Mouse (Mus musculus): Measurements from ENCODE around the gene Cblc. TPM values are rescaled to one million over a fixed set of nuclear protein-coding genes. Genes with fewer than 3 reads are reported as not detected.
A peak's percentile ranks its signal among the peaks of the same experiment; 100 is the strongest.

Gene Cblc
- polyA plus RNA-seq, 1 experiment from 2014 or later, result not detected

DNA sequence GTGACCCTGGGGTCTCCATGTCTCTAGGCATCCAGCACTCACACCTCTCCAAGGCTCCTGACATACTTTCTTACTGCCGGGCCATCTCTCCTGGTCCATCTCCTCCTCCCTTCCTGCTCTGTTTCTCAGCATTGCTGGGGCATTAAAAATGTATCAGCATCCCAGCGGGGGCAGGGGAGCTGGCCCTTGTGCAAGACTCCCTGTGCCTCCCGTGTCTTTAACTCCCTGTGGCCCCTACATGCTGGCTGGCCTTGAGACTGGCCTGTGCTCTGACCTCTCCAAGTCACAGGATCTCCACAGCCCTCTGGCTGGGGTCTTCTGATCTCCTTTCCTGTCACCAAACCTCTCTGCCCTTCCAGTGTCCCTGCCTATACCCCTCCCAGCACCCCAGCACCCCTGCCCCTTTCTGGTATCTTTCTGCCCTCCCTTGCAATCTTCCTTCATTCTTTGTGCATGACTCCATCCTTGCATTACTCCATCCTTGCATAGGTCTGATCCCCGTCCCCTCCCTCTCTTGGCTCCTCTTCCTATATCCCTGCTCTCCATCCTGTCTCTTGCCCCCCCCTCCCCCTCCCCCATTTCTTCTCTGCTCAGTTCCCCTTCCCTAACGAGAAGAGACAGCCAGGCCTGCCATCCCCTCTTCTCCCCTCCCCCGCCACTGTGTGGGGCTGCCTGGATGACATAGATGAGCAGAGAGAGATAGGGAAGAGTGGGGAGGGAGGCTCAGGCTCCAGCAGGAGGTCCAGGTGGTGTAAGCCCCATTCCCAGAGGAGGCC, 50.0 kb downstream of the Cblc start:
- H3K9ac ChIP-seq, result 0 out of 2 replicates have a peak overlapping the region, but pooled peaks have one; percentile 4
- H3K27me3 ChIP-seq, result no peaks in the 10 kb centered on the region
- H3K4me3 ChIP-seq, result peak overlapping the region; percentile 82
- peak overlapping the region; percentile 83 for H3K4me2 ChIP-seq
- no peaks in the 10 kb centered on the region for H3K9me3 ChIP-seq
- H3K4me1 ChIP-seq (replicated peaks), result peaks cover 44% of the 10 kb centered on the region
- no peak for ATAC-seq (ENCODE audit: low FRiP score, low read depth)
- H3K27ac ChIP-seq (replicated peaks), result 0 out of 2 replicates have a peak overlapping the region, but pooled peaks have one; percentile 17
- peaks cover 5% of the 10 kb centered on the region; the same call in 1 of the 2 replicates for H3K36me3 ChIP-seq
- WGBS, result 35% methylated on average over 6 of the region's 6 CpGs

DNA sequence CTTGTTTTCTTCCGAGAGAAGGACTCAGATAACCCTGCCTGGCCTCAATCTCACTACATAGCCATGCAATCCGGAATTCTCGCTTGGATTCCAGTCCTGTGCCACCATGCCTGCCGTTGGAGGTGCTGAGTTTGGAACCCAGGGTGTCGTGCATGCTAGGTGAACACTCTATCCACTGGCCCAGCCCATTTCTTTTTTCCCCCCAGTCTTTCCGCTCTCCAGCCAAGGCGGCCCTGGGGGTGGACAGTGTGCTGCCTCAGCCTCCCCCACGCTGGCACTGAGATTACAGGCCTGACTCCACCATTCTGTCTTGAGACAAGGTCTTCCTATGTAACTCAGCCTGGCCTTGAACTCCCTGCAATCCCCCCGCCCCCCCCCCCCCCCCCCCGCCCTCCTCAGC, 50.6 kb downstream of the Cblc start:
- peaks cover 46% of the 10 kb centered on the region for H3K4me1 ChIP-seq (replicated peaks)
- H3K36me3 ChIP-seq, result peaks cover 5% of the 10 kb centered on the region; the same call in 1 of the 2 replicates
- no peaks in the 10 kb centered on the region for H3K9me3 ChIP-seq
- no peak overlapping the region for H3K4me3 ChIP-seq
- no peak for ATAC-seq (ENCODE audit: low FRiP score, low read depth)
- no peak overlapping the region for H3K9ac ChIP-seq
- no peak overlapping the region for H3K27ac ChIP-seq (replicated peaks)
- 86% methylated on average over 8 of the region's 10 CpGs for whole genome bisulfite sequencing
- no peaks in the 10 kb centered on the region for H3K27me3 ChIP-seq
- H3K4me2 ChIP-seq, result no peak overlapping the region

DNA sequence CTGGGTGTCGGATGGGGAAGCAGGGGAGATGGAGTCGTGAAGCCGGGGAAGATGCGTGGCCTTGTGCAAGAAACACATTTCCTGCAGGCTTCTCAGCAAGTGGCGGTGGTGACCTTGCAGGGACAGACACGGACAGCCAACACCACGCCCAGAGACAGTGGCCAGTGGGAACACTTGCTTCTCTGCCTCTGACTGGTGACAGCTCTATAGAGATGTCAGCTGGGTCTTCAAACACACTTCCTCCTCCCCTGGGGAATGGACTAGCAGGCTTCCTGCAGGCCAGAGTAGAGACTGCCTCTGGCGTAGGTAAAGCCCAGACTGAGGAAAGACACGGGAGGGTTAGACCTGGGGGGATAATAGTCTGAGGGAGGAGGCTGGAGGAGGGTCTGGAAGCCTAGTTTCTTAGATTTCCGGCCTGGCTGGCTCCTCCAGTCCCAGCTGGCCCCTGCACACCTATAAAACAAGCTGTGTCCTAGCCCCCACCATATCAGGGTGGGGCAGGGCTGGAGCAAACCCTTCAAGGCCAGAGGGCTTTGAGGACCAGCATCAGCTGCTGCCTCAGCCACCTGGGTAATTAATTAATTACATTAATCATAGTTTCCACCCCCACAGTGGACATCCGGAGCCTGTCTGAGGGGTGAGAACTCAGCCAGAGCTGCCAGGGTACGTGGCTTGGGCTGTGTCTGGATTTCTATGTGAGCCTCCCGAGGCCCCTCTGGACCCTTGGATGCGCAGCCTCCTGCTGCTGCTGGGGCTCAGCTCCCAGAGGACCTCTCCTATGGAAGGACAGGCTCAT, 51.8 kb downstream of the Cblc start:
- Histone ChIP-seq H3K27ac (replicated peaks) (no peak overlapping the region), H3K36me3 (peaks cover 5% of the 10 kb centered on the region; the same call in 1 of the 2 replicates), H3K4me3 (no peak overlapping the region), H3K4me1 (replicated peaks) (peaks cover 39% of the 10 kb centered on the region), H3K9me3 (no peaks in the 10 kb centered on the region), H3K9ac (no peak overlapping the region), H3K4me2 (no peak overlapping the region), H3K27me3 (no peaks in the 10 kb centered on the region)
- ATAC-seq (ENCODE audit: low FRiP score, low read depth), result no peak
- 53% methylated on average over 14 of the region's 14 CpGs for WGBS

DNA sequence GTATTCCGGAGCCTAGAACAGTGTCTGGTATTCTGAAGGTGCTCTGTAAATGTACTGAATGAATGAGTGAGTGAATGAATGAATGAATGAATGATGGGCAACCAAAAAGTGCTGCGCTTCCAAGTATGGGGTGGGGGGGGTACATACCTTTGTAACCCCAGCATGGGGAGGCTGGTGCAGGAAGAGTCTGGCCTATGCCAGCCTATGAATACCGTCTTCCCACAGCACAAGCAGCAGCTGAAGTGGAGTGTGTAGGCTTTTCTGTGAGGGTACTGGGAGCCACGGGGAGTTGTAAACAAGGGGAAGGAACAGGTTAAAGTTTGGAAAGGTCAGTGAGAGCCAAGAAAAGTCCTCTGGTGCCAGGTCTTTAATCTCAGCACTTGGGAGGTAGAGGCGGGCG, 52.8 kb downstream of the Cblc start:
- Histone ChIP-seq H3K36me3 (peaks cover 5% of the 10 kb centered on the region; the same call in 1 of the 2 replicates), H3K4me1 (replicated peaks) (peaks cover 39% of the 10 kb centered on the region), H3K9ac (no peak overlapping the region), H3K9me3 (no peaks in the 10 kb centered on the region), H3K4me3 (no peak overlapping the region), H3K27ac (replicated peaks) (no peak overlapping the region), H3K4me2 (no peak overlapping the region), H3K27me3 (no peaks in the 10 kb centered on the region)
- 90% methylated on average over 6 of the region's 6 CpGs for WGBS
- ATAC-seq (ENCODE audit: low FRiP score, low read depth), result no peak

DNA sequence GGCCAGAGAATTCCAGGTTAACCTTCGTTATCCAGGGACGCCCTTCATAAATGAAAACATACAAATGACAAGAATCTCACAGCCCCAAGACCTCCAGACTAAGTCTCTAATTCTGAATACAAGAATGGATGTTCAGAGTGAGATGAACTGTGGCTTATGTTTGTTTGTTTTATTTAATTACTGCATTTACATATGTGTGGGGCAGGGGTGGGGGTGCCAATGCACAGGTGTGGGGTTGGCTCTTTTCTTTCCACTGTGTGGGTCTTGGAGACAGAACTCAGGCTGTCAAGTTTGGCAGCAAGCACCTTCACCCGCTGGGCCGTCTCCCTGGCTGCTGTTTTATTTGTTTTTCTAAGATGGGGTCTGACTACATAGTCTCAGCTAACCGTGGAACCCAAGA, 54.1 kb downstream of the Cblc start:
- Histone ChIP-seq H3K4me3 (no peak overlapping the region), H3K36me3 (peaks cover 11% of the 10 kb centered on the region), H3K9me3 (no peaks in the 10 kb centered on the region), H3K27ac (replicated peaks) (no peak overlapping the region), H3K4me1 (replicated peaks) (peaks cover 26% of the 10 kb centered on the region), H3K9ac (no peak overlapping the region), H3K4me2 (no peak overlapping the region), H3K27me3 (no peaks in the 10 kb centered on the region)
- WGBS, result 52% methylated on average over 5 of the region's 5 CpGs
- no peak for ATAC-seq (ENCODE audit: low FRiP score, low read depth)

DNA sequence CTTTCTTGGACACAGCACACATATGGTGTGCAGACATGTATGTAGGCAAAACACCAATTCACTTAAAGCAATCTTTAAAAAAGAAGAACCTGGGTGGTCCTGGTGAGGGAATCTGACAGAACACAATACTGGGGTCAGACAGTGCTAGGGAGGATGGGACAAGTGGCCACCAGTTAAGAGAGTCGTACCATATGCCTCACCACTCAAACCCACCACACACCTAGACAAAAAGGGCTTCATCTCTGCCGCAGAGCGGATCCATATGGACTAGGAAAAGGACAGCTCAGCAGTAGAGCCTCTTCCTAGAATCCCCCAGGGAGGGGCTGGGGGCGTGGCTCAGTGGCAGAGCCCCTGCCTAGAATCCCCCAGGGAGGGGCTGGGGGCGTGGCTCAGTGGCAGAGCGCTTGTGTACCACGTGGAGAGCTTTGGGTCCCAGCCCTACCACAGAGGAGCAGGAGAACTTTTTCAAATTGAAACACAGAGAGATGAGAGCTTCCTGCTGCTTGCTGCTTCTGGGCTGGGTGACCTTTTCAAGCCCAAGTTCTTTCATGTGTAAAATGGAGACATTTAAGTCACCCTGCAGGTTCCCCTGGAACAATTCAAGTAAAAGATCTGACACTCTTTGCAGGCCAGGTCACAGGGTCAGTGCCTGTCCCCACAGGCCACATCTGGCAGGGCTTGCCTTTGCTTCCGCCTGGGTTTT, 55.1 kb downstream of the Cblc start:
- H3K4me3 ChIP-seq, result no peak overlapping the region
- H3K9me3 ChIP-seq, result no peaks in the 10 kb centered on the region
- H3K27me3 ChIP-seq, result no peaks in the 10 kb centered on the region
- 0 out of 2 replicates have a peak overlapping the region, but pooled peaks have one; percentile 42 for H3K27ac ChIP-seq (replicated peaks)
- 6% methylated on average over 8 of the region's 8 CpGs for WGBS
- H3K4me2 ChIP-seq, result no peak overlapping the region
- H3K9ac ChIP-seq, result no peak overlapping the region
- no peak for ATAC-seq (ENCODE audit: low FRiP score, low read depth)
- H3K36me3 ChIP-seq, result peaks cover 16% of the 10 kb centered on the region
- H3K4me1 ChIP-seq (replicated peaks), result peaks cover 16% of the 10 kb centered on the region

DNA sequence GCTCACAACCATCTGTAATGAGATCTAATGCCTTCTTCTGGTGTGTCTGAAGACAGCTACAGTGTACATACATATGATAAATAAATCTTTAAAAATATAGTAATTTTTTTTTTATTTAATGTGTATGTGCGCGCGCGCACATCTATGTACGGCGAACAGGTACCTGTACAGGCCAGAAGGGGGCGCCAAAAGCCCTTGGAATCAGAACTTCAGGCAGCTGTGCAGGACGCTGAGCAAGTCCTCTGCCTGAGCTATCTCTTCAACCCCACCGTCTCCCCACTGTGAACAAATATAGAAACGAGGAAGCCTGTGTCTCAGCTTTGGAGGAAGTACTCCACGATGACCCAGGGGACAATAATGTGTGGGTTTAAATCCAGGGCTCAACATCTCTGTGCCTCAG, 56.3 kb downstream of the Cblc start:
- no peaks in the 10 kb centered on the region for H3K9me3 ChIP-seq
- H3K4me1 ChIP-seq (replicated peaks), result peaks cover 14% of the 10 kb centered on the region
- H3K27me3 ChIP-seq, result no peaks in the 10 kb centered on the region
- H3K27ac ChIP-seq (replicated peaks), result no peak overlapping the region
- H3K4me2 ChIP-seq, result no peak overlapping the region
- H3K9ac ChIP-seq, result no peak overlapping the region
- WGBS, result 90% methylated on average over 11 of the region's 11 CpGs
- H3K36me3 ChIP-seq, result peaks cover 22% of the 10 kb centered on the region
- ATAC-seq (ENCODE audit: low FRiP score, low read depth), result no peak
- no peak overlapping the region for H3K4me3 ChIP-seq

DNA sequence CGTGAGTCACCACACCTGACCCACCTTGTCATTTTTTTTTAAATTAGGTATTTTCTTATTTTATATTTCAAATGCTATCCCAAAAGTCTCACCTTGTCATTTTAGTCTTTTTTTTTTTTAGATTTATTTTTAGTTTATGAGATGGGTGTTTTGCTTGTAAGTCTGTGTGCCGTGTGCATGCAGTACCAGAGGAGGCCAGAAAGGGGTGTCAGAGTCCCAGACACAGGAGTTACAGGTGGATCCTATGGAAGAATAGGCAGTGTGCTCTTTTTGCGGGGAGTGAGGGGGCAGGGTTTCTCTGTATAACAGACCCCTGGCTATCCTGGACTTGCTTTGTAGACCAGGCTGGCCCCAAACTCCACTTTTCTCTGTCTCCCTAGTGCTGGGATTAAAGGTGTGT, 57.8 kb downstream of the Cblc start:
- no peak overlapping the region for H3K4me3 ChIP-seq
- no peak overlapping the region for H3K9ac ChIP-seq
- no peak overlapping the region for H3K4me2 ChIP-seq
- no peaks in the 10 kb centered on the region for H3K27me3 ChIP-seq
- H3K4me1 ChIP-seq (replicated peaks), result peaks cover 7% of the 10 kb centered on the region; the same call in 1 of the 2 replicates
- no peak overlapping the region for H3K27ac ChIP-seq (replicated peaks)
- no peak for ATAC-seq (ENCODE audit: low FRiP score, low read depth)
- H3K9me3 ChIP-seq, result no peaks in the 10 kb centered on the region
- 93% methylated on average over 3 of the region's 3 CpGs for WGBS
- H3K36me3 ChIP-seq, result peaks cover 30% of the 10 kb centered on the region

DNA sequence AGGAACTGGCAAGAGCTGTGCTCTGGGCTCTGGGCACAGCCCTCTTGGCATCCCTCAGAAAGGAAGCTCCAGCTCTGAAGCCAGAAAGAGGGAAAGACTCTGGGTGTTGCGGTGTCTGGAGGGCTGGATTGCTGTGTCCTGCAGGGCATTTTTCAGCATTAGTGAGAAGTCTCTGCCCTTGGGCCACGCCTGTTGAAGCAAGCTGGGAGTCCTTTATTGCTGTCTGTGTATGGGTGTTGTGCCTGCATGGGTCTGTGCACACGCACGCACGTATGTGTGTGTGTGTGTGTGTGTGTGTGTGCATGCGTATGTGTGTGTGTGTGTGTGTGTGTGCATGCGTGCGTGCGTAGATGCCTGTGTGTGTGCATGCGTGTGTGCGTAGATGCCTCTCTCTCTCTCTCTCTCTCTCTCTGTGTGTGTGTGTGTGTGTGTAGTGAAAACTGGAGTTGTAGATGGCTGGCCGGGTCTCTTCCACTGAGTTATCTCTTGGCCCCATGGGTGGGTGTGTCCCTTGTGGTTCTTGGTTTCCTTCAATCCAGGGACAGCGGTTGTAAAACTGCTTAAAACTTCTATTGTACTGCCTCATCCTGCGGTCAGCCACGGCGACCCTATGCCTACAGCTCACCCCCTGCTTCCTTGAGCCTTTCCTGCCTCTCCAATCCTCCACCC, 60.1 kb downstream of the Cblc start:
- 92% methylated on average over 16 of the region's 16 CpGs for WGBS
- Histone ChIP-seq H3K36me3 (peaks cover 42% of the 10 kb centered on the region), H3K4me2 (no peak overlapping the region), H3K9ac (no peak overlapping the region), H3K27me3 (no peaks in the 10 kb centered on the region), H3K4me3 (no peak overlapping the region), H3K9me3 (no peaks in the 10 kb centered on the region), H3K4me1 (replicated peaks) (peaks cover 1% of the 10 kb centered on the region; the same call in 1 of the 2 replicates), H3K27ac (replicated peaks) (no peak overlapping the region)
- no peak for ATAC-seq (ENCODE audit: low FRiP score, low read depth)

DNA sequence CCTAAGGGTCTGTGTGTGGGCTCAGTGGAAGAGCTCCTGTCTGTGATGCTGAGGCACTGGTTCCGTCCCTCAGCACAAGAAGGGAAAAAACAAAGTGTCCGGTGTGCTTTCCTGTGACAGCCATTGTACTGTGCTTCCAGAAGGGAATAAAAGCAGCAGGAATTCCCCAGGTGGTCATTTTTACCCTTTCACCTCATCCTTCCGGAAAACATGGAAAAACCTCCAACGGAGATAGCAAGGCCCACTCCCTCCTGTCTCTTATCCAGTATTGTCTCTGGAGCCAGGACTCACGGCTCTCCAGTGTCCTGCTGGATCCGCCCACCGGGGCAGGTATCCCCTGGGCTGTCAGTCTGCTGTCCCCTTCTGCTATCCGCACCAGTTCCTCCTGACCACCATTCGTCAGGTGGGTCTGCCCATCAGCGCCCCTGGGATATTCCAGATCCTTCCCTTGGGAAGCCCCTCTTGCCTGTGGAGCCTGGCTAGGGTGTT, 62.4 kb downstream of the Cblc start:
- H3K27me3 ChIP-seq, result no peaks in the 10 kb centered on the region
- no peak overlapping the region for H3K4me3 ChIP-seq
- no peak overlapping the region for H3K27ac ChIP-seq (replicated peaks)
- WGBS, result 89% methylated on average over 10 of the region's 10 CpGs
- no peak for ATAC-seq (ENCODE audit: low FRiP score, low read depth)
- no peak overlapping the region for H3K9ac ChIP-seq
- no peaks in the 10 kb centered on the region for H3K4me1 ChIP-seq (replicated peaks)
- H3K36me3 ChIP-seq, result peaks cover 65% of the 10 kb centered on the region
- no peaks in the 10 kb centered on the region for H3K9me3 ChIP-seq
- H3K4me2 ChIP-seq, result no peak overlapping the region
